Mouse (Mus musculus) bone marrow macrophage, adult 2 months (primary cell): Measurements from ENCODE around the gene Zswim8.

Experiments used
- CTCF ChIP-seq: IDR thresholded peaks from 2 replicates; pipeline ENCODE4 v1.5.1; 2012; ENCODE audit warnings: low read depth, mild to moderate bottlenecking, low read length, moderate library complexity
- POLR2A ChIP-seq: IDR thresholded peaks from 2 replicates; pipeline ENCODE4 v1.6.1; 2012; ENCODE audit warnings: mild to moderate bottlenecking, low read depth, low read length, borderline replicate concordance

- TF ChIP-seq CTCF (no peak), POLR2A (no peak)
Observed at GRCm38 (mm10) chr14:20735052-20735451, 27.7 kb downstream of the Zswim8 start.
